Mouse (Mus musculus): ENCODE data around the gene Wdr25. TPM values are rescaled to one million over a fixed set of nuclear protein-coding genes. Genes with fewer than 3 reads are reported as not detected.

Wdr25 gene
- polyA plus RNA-seq, 1 experiment from 2014 or later, result 5.0 TPM

GRCm38 (mm10) chr12:108953011-108953550, 59.6 kb downstream of the Wdr25 start:
- Histone ChIP-seq H3K4me2 (ENCODE audit: low read length) (no peak overlapping the region), H3K27ac (replicated peaks in 1 of 2; ENCODE audit: control insufficient read depth in 1 of 2, insufficient read depth in 1 of 2, low read depth in 2 of 2, low read length in 2 of 2) (no peak overlapping the region), H3K9me3 (ENCODE audit: control insufficient read depth, low read length) (no peaks in the 10 kb centered on the region), H3K9ac (ENCODE audit: low read length) (no peak overlapping the region), H3K4me3 (ENCODE audit: control insufficient read depth in 1 of 2, insufficient read depth in 1 of 2, low read depth in 1 of 2, low read length in 2 of 2) (no peak overlapping the region), H3K27me3 (ENCODE audit: control insufficient read depth, insufficient read depth, low read length) (no peaks in the 10 kb centered on the region), H3K36me3 (ENCODE audit: control insufficient read depth, insufficient read depth, low read length) (no peaks in the 10 kb centered on the region), H3K4me1 (ENCODE audit: control insufficient read depth in 2 of 2, insufficient read depth in 2 of 2, low read length in 2 of 2) (no peaks in the 10 kb centered on the region; a peak in 1 of 4 replicates)
- WGBS, result 76% methylated on average over 9 of the region's 9 CpGs
- ATAC-seq (ENCODE audit: insufficient number of reproducible peaks, insufficient read depth, low FRiP score, low read depth), result no peak

- 21% methylated on average over 6 of the region's 6 CpGs for WGBS
These were observed 60.4 kb downstream of the Wdr25 start for GRCm38 (mm10) chr12:108953838-108954237.

GRCm38 (mm10) chr12:108954456-108954855, 61.0 kb downstream of the Wdr25 start:
- Histone ChIP-seq H3K4me1 (ENCODE audit: control insufficient read depth in 2 of 2, insufficient read depth in 2 of 2, low read length in 2 of 2) (peaks cover 2 to 6% of the 10 kb centered on the region in 2 experiments; a peak in 2 of 4 replicates), H3K27me3 (ENCODE audit: control insufficient read depth, insufficient read depth, low read length) (no peaks in the 10 kb centered on the region), H3K9me3 (ENCODE audit: control insufficient read depth, low read length) (no peaks in the 10 kb centered on the region), H3K27ac (replicated peaks in 1 of 2; ENCODE audit: control insufficient read depth in 1 of 2, insufficient read depth in 1 of 2, low read depth in 2 of 2, low read length in 2 of 2) (no peak overlapping the region), H3K4me3 (ENCODE audit: control insufficient read depth in 1 of 2, insufficient read depth in 1 of 2, low read depth in 1 of 2, low read length in 2 of 2) (no peak overlapping the region), H3K9ac (ENCODE audit: low read length) (no peak overlapping the region), H3K4me2 (ENCODE audit: low read length) (no peak overlapping the region), H3K36me3 (ENCODE audit: control insufficient read depth, insufficient read depth, low read length) (no peaks in the 10 kb centered on the region)
- 53% methylated on average over 2 of the region's 2 CpGs for WGBS
- no peak for ATAC-seq (ENCODE audit: insufficient number of reproducible peaks, insufficient read depth, low FRiP score, low read depth)

More at GRCm38 (mm10) chr12:108953838-108954237, 60.4 kb downstream of the Wdr25 start:
- no peak overlapping the region for H3K27ac ChIP-seq (replicated peaks in 1 of 2; ENCODE audit: control insufficient read depth in 1 of 2, insufficient read depth in 1 of 2, low read depth in 2 of 2, low read length in 2 of 2)
- H3K4me2 ChIP-seq (ENCODE audit: low read length), result no peak overlapping the region
- no peaks in the 10 kb centered on the region for H3K9me3 ChIP-seq (ENCODE audit: control insufficient read depth, low read length)
- ATAC-seq (ENCODE audit: insufficient number of reproducible peaks, insufficient read depth, low FRiP score, low read depth), result no peak
- no peak overlapping the region for H3K9ac ChIP-seq (ENCODE audit: low read length)
- no peaks in the 10 kb centered on the region for H3K27me3 ChIP-seq (ENCODE audit: control insufficient read depth, insufficient read depth, low read length)
- peaks cover 1% of the 10 kb centered on the region in 2 experiments; a peak in 2 of 4 replicates for H3K4me1 ChIP-seq (ENCODE audit: control insufficient read depth in 2 of 2, insufficient read depth in 2 of 2, low read length in 2 of 2)
- no peaks in the 10 kb centered on the region for H3K36me3 ChIP-seq (ENCODE audit: control insufficient read depth, insufficient read depth, low read length)
- H3K4me3 ChIP-seq (ENCODE audit: control insufficient read depth in 1 of 2, insufficient read depth in 1 of 2, low read depth in 1 of 2, low read length in 2 of 2), result no peak overlapping the region

GRCm38 (mm10) chr12:108958483-108958882, 65.1 kb downstream of the Wdr25 start:
- no peak for ATAC-seq (ENCODE audit: insufficient number of reproducible peaks, insufficient read depth, low FRiP score, low read depth)

GRCm38 (mm10) chr12:108958991-108959638, 65.7 kb downstream of the Wdr25 start:
- Histone ChIP-seq H3K4me2 (ENCODE audit: low read length) (peak overlapping the region; percentile 71), H3K9ac (ENCODE audit: low read length) (peak overlapping the region; percentile 46; the same call in 1 of the 2 replicates), H3K27ac (replicated peaks in 1 of 2; ENCODE audit: control insufficient read depth in 1 of 2, insufficient read depth in 1 of 2, low read depth in 2 of 2, low read length in 2 of 2) (no peak overlapping the region), H3K9me3 (ENCODE audit: control insufficient read depth, low read length) (no peaks in the 10 kb centered on the region), H3K4me1 (ENCODE audit: control insufficient read depth in 2 of 2, insufficient read depth in 2 of 2, low read length in 2 of 2) (peaks cover 2 to 14% of the 10 kb centered on the region in 2 experiments; a peak in 3 of 4 replicates), H3K4me3 (ENCODE audit: control insufficient read depth in 1 of 2, insufficient read depth in 1 of 2, low read depth in 1 of 2, low read length in 2 of 2) (peak overlapping the region; percentile 34 to 43), H3K36me3 (ENCODE audit: control insufficient read depth, insufficient read depth, low read length) (no peaks in the 10 kb centered on the region), H3K27me3 (ENCODE audit: control insufficient read depth, insufficient read depth, low read length) (no peaks in the 10 kb centered on the region)
- no peak for ATAC-seq (ENCODE audit: insufficient number of reproducible peaks, insufficient read depth, low FRiP score, low read depth)
- WGBS, result 7% methylated on average over 23 of the region's 23 CpGs

More at GRCm38 (mm10) chr12:108958483-108958882, 65.1 kb downstream of the Wdr25 start:
- Histone ChIP-seq H3K27ac (replicated peaks in 1 of 2; ENCODE audit: control insufficient read depth in 1 of 2, insufficient read depth in 1 of 2, low read depth in 2 of 2, low read length in 2 of 2) (no peak overlapping the region), H3K36me3 (ENCODE audit: control insufficient read depth, insufficient read depth, low read length) (no peaks in the 10 kb centered on the region), H3K4me1 (ENCODE audit: control insufficient read depth in 2 of 2, insufficient read depth in 2 of 2, low read length in 2 of 2) (peaks cover 2 to 14% of the 10 kb centered on the region in 2 experiments; a peak in 3 of 4 replicates), H3K4me3 (ENCODE audit: control insufficient read depth in 1 of 2, insufficient read depth in 1 of 2, low read depth in 1 of 2, low read length in 2 of 2) (no peak overlapping the region), H3K27me3 (ENCODE audit: control insufficient read depth, insufficient read depth, low read length) (no peaks in the 10 kb centered on the region), H3K9me3 (ENCODE audit: control insufficient read depth, low read length) (no peaks in the 10 kb centered on the region), H3K4me2 (ENCODE audit: low read length) (no peak overlapping the region), H3K9ac (ENCODE audit: low read length) (no peak overlapping the region)
- WGBS, result 78% methylated on average over 7 of the region's 7 CpGs

- H3K9me3 ChIP-seq (ENCODE audit: control insufficient read depth, low read length), result no peaks in the 10 kb centered on the region
- WGBS, result 37% methylated on average over 12 of the region's 12 CpGs
- H3K4me1 ChIP-seq (ENCODE audit: control insufficient read depth in 2 of 2, insufficient read depth in 2 of 2, low read length in 2 of 2), result peaks cover 2 to 14% of the 10 kb centered on the region in 2 experiments; a peak in 3 of 4 replicates
- H3K27me3 ChIP-seq (ENCODE audit: control insufficient read depth, insufficient read depth, low read length), result no peaks in the 10 kb centered on the region
- no peaks in the 10 kb centered on the region for H3K36me3 ChIP-seq (ENCODE audit: control insufficient read depth, insufficient read depth, low read length)
- no peak for ATAC-seq (ENCODE audit: insufficient number of reproducible peaks, insufficient read depth, low FRiP score, low read depth)
- no peak overlapping the region for H3K27ac ChIP-seq (replicated peaks in 1 of 2; ENCODE audit: control insufficient read depth in 1 of 2, insufficient read depth in 1 of 2, low read depth in 2 of 2, low read length in 2 of 2)
- peak overlapping the region; percentile 34 to 43 for H3K4me3 ChIP-seq (ENCODE audit: control insufficient read depth in 1 of 2, insufficient read depth in 1 of 2, low read depth in 1 of 2, low read length in 2 of 2)
- peak overlapping the region; percentile 71 for H3K4me2 ChIP-seq (ENCODE audit: low read length)
- H3K9ac ChIP-seq (ENCODE audit: low read length), result 0 out of 2 replicates have a peak overlapping the region, but pooled peaks have one; percentile 46
These were observed 66.3 kb downstream of the Wdr25 start for GRCm38 (mm10) chr12:108959639-108960219.

GRCm38 (mm10) chr12:108960225-108960624, 66.8 kb downstream of the Wdr25 start:
- Histone ChIP-seq H3K36me3 (ENCODE audit: control insufficient read depth, insufficient read depth, low read length) (no peaks in the 10 kb centered on the region), H3K27me3 (ENCODE audit: control insufficient read depth, insufficient read depth, low read length) (no peaks in the 10 kb centered on the region), H3K27ac (replicated peaks in 1 of 2; ENCODE audit: control insufficient read depth in 1 of 2, insufficient read depth in 1 of 2, low read depth in 2 of 2, low read length in 2 of 2) (no peak overlapping the region), H3K9ac (ENCODE audit: low read length) (no peak overlapping the region), H3K4me1 (ENCODE audit: control insufficient read depth in 2 of 2, insufficient read depth in 2 of 2, low read length in 2 of 2) (peaks cover 2 to 14% of the 10 kb centered on the region in 2 experiments; a peak in 3 of 4 replicates), H3K4me3 (ENCODE audit: control insufficient read depth in 1 of 2, insufficient read depth in 1 of 2, low read depth in 1 of 2, low read length in 2 of 2) (no peak overlapping the region), H3K9me3 (ENCODE audit: control insufficient read depth, low read length) (no peaks in the 10 kb centered on the region), H3K4me2 (ENCODE audit: low read length) (no peak overlapping the region)
- 60% methylated on average over 10 of the region's 10 CpGs for WGBS
- ATAC-seq (ENCODE audit: insufficient number of reproducible peaks, insufficient read depth, low FRiP score, low read depth), result peak; percentile 51; the same call in 1 of the 2 replicates
